Mouse (Mus musculus) hindbrain, embryonic 10.5 days (tissue): ENCODE data around the gene Robo2. TPM values are rescaled to one million over a fixed set of nuclear protein-coding genes. Genes with fewer than 3 reads are reported as not detected.

Source experiments
- DNase-seq: peaks from one replicate; pipeline ENCODE4 v3.0.0-alpha.2; 2017; ENCODE audit warnings: low spot score
- H3K27ac ChIP-seq: fragments of 300-500 bp; sonication (generic); 2 replicates; pipeline ENCODE4 v1.5.1; 2016; ENCODE audit warnings: mild to moderate bottlenecking, moderate library complexity
- H3K27me3 ChIP-seq: fragments of 300-500 bp; sonication (generic); 2 replicates; pipeline ENCODE4 v1.6.1; 2016; ENCODE audit warnings: mild to moderate bottlenecking; ENCODE audit not compliant: poor library complexity, insufficient read depth, severe bottlenecking
- H3K36me3 ChIP-seq: fragments of 300-500 bp; sonication (generic); 2 replicates; pipeline ENCODE4 v1.6.1; 2016; ENCODE audit warnings: mild to moderate bottlenecking, moderate library complexity
- H3K4me1 ChIP-seq: fragments of 300-500 bp; sonication (generic); replicated peaks from 2 replicates; pipeline ENCODE4 v1.6.1; 2016; ENCODE audit warnings: mild to moderate bottlenecking
- H3K4me3 ChIP-seq: fragments of 300-500 bp; sonication (generic); 2 replicates; pipeline ENCODE4 v1.5.1; 2016; ENCODE audit warnings: mild to moderate bottlenecking, moderate library complexity
- H3K9me3 ChIP-seq: fragments of 300-500 bp; sonication (generic); 2 replicates; pipeline ENCODE4 v1.6.1; 2016; ENCODE audit warnings: mild to moderate bottlenecking, moderate library complexity
- WGBS: fragments of 180-500 bp; shearing (Covaris S2); methylation state at CpG from one replicate; pipeline ENCODE4 v1.1.7; 2016; 5-methylcytosine and 5-hydroxymethylcytosine counted together
- polyA plus RNA-seq: library from polyadenylated mRNA; unstranded; fragments of >200 nt; fragmentation: Nextera tagmentation; extraction: Ambion mirVana; gene quantifications from 2 replicates; pipeline ENCODE4 v1.2.1, GENCODE M21; 2016

Gene Robo2
- polyA plus RNA-seq, 1 experiment from 2014 or later: 21.9 TPM

- Histone ChIP-seq H3K36me3 (no peaks in the 10 kb centered on the region), H3K9me3 (no peaks in the 10 kb centered on the region), H3K4me3 (peak overlapping the region; percentile 69; the same call in 1 of the 2 replicates), H3K4me1 (peaks cover 26% of the 10 kb centered on the region), H3K27ac (no peak overlapping the region), H3K27me3 (peaks cover 17% of the 10 kb centered on the region)
- 65% methylated on average over 1 of the region's 1 CpGs for WGBS
- no peak for DNase-seq
These were observed 3.1 kb downstream of the Robo2 start for GRCm38 (mm10) chr16:74408566-74408965.

DNA sequence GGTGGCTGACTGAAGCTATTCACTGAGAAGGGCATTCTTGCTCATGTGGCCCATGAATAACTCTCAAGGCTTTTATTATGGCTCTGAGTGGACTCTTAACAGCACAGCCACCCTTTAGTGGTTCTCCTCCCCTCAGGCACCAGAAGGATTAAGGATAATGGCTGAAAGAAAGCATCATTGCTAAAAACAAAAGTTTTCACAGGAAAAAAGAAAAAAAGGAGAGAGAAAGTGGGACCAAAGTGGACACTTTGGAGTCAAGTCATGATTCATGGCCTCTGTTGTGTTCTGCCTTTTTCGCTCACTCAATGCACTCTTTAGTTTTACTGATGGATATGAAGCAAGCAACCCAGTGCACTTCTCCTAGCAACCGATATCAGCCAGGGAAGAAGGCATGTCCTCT, 14.3 kb downstream of the Robo2 start:
- peak; percentile 34 for DNase-seq
- H3K36me3 ChIP-seq: no peaks in the 10 kb centered on the region
- no peak overlapping the region for H3K4me3 ChIP-seq
- no peaks in the 10 kb centered on the region for H3K9me3 ChIP-seq
- H3K4me1 ChIP-seq: peaks cover 18% of the 10 kb centered on the region
- peaks cover 16% of the 10 kb centered on the region; the same call in 1 of the 2 replicates for H3K27me3 ChIP-seq
- 49% methylated on average over 2 of the region's 2 CpGs for WGBS
- H3K27ac ChIP-seq: no peak overlapping the region

DNA sequence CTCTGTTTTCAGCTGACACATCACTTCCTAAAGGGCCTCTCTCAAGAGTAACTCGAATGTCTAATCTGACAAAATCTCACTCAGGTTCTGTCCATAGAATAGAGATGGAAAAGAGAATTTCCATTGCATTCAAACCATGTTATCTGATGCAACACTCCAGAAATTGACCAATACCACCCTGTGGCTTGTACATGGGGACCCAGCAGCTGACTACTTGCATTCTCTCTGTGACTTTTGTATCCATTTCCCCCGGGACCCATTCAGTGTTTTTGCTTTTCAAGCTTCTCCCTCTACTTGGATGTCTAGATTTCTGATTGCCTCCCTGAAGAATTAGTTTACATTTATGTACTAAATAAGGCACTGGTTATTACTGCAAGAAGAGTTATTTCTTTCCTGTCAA, 15.9 kb downstream of the Robo2 start:
- no peaks in the 10 kb centered on the region for H3K9me3 ChIP-seq
- H3K27me3 ChIP-seq: peaks cover 16% of the 10 kb centered on the region; the same call in 1 of the 2 replicates
- no peak for DNase-seq
- WGBS: 82% methylated on average over 2 of the region's 2 CpGs
- peaks cover 18% of the 10 kb centered on the region for H3K4me1 ChIP-seq
- H3K4me3 ChIP-seq: no peak overlapping the region
- no peaks in the 10 kb centered on the region for H3K36me3 ChIP-seq
- no peak overlapping the region for H3K27ac ChIP-seq

- no peaks in the 10 kb centered on the region for H3K27me3 ChIP-seq
- no peak for DNase-seq
- WGBS: 50% methylated on average over 2 of the region's 2 CpGs
- H3K27ac ChIP-seq: no peak overlapping the region
- peaks cover 6% of the 10 kb centered on the region; the same call in 1 of the 2 replicates for H3K4me1 ChIP-seq
- no peaks in the 10 kb centered on the region for H3K36me3 ChIP-seq
- H3K4me3 ChIP-seq: no peak overlapping the region
- H3K9me3 ChIP-seq: no peaks in the 10 kb centered on the region
These were observed 32.2 kb downstream of the Robo2 start for GRCm38 (mm10) chr16:74379458-74379857.

- no peak for DNase-seq
- 76% methylated on average over 12 of the region's 12 CpGs for WGBS
These were observed 36.2 kb downstream of the Robo2 start for GRCm38 (mm10) chr16:74375342-74375940.

DNA sequence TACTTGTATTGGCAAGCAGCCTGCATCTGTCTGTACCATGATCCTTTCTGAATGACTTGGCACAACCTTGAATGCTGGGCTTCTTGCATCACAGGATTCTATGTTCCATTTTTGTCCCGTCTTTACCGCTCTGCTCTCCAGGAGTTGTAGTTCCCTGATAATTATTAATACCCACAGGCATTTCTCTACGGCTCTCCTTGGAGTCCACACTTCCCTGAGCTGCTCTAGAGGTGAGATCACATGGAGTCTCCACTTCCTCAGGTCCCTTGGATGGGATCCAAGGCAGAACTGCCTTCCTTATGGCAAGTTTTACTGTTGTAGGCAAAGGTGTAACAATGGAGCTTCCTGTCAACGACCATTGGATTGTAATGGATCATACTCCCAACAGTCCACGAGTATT, 37.1 kb downstream of the Robo2 start:
- peaks cover 11% of the 10 kb centered on the region; the same call in 1 of the 2 replicates for H3K4me1 ChIP-seq

More at GRCm38 (mm10) chr16:74375342-74375940, 36.2 kb downstream of the Robo2 start:
- H3K27me3 ChIP-seq: no peaks in the 10 kb centered on the region
- peaks cover 14% of the 10 kb centered on the region; the same call in 1 of the 2 replicates for H3K4me1 ChIP-seq
- no peak overlapping the region for H3K4me3 ChIP-seq
- no peaks in the 10 kb centered on the region for H3K36me3 ChIP-seq
- no peaks in the 10 kb centered on the region for H3K9me3 ChIP-seq
- H3K27ac ChIP-seq: no peak overlapping the region

DNA sequence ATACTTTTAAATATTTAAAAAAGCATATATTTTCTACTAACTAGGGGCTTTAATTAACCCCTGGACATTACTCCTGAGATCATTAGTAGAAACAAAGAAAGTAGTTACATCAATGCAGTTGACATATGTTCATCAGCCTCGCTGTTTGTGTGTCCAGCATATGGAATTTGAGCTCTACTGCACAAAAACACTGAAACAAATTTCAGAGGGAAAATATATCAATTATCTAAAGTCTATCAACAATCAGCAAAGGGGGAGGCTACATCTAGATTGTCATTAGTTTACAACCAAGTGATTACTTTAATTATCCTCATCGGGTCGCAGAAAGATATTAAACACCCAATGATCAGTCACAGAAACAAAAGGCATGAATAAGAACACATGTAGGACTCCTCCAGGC, 38.2 kb downstream of the Robo2 start:
- Histone ChIP-seq H3K27ac (no peak overlapping the region), H3K9me3 (no peaks in the 10 kb centered on the region), H3K4me3 (no peak overlapping the region), H3K36me3 (no peaks in the 10 kb centered on the region), H3K4me1 (peaks cover 8% of the 10 kb centered on the region; the same call in 1 of the 2 replicates), H3K27me3 (no peaks in the 10 kb centered on the region)
- WGBS: 94% methylated on average over 3 of the region's 3 CpGs
- DNase-seq: no peak

More for the DNA sequence above, 37.1 kb downstream of the Robo2 start:
- Histone ChIP-seq H3K27ac (no peak overlapping the region), H3K36me3 (no peaks in the 10 kb centered on the region), H3K4me3 (no peak overlapping the region), H3K27me3 (no peaks in the 10 kb centered on the region), H3K9me3 (no peaks in the 10 kb centered on the region)
- 92% methylated on average over 5 of the region's 5 CpGs for WGBS
- no peak for DNase-seq

DNA sequence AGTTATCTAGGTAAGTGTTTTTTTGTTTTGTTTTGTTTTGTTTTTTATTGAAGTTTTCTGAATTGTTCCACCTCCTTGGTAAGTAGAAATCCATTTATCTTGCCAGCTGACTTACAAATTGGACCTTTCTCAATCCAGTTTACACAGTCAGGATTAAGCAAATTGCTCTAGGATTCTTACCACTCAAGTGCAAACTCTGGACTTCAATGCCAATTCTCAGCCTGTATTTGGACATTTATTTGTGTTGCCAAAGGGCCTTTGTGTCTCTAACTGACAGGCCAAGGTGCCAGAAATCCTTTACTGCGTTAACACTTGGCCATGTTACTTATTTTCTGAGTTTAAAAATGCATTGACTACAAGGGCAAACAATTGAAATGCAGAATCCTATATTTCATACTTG, 38.7 kb downstream of the Robo2 start:
- H3K27ac ChIP-seq: no peak overlapping the region
- H3K27me3 ChIP-seq: no peaks in the 10 kb centered on the region
- WGBS: 91% methylated on average over 1 of the region's 1 CpGs
- H3K9me3 ChIP-seq: no peaks in the 10 kb centered on the region
- H3K36me3 ChIP-seq: no peaks in the 10 kb centered on the region
- DNase-seq: no peak
- no peak overlapping the region for H3K4me3 ChIP-seq
- peaks cover 8% of the 10 kb centered on the region; the same call in 1 of the 2 replicates for H3K4me1 ChIP-seq

DNA sequence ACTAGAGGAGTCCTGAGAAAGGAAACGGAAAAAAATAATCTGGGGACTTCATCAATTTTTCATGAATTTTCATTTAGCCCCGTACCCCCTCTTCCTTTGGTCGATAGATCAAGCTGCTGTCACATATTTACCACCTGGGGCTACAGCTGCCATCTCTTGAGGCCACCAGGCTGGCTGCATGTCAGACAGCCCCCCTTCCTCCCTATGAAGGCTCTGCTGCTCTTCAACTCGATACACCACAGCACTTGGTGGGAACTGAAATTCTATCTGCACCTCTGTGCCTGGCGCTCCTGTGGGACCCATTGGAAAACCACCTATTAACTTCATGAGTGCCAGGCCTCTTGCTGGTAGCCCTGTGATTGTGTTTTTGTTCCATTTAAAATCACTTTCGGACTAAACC, 63.2 kb downstream of the Robo2 start:
- 63% methylated on average over 6 of the region's 6 CpGs for WGBS
- DNase-seq: peak; percentile 9
- 0 out of 2 replicates have a peak, but pooled peaks cover 3% of the 10 kb centered on the region for H3K4me1 ChIP-seq
- H3K27ac ChIP-seq: no peak overlapping the region
- no peak overlapping the region for H3K4me3 ChIP-seq
- no peaks in the 10 kb centered on the region for H3K36me3 ChIP-seq
- no peaks in the 10 kb centered on the region for H3K27me3 ChIP-seq
- H3K9me3 ChIP-seq: no peaks in the 10 kb centered on the region

DNA sequence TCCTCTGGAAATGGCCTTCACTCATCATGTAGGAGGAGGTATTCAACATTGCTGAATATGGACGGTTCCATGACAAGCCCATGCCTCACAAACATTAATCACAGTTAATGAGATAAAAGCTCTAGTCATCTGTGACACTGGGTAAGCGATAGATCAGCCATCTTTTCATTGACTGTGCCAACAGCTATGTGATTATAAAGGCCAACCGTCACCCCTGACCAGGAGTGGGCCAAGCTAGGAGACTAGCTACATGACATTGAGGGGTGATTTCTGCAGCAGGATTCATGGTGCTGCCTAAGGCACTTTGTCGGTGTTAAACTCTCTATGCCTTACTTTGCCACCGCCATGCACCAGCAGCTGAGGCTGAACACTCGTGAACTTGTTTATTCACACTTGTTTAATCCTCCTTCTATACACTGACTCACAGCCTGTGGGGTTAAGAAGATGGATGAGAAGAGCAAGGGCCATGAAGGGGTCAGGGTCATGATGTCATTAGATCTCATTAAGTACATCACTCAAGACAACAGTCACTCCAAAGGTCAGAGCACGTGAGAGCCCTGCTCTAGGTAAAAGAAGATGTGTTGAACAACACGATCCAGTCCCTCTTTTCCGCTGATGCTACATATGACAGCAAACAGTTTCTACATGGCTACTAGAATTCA, 72.5 kb downstream of the Robo2 start:
- H3K36me3 ChIP-seq: no peaks in the 10 kb centered on the region
- H3K4me1 ChIP-seq: no peaks in the 10 kb centered on the region
- no peak overlapping the region for H3K27ac ChIP-seq
- DNase-seq: peak; percentile 13
- no peak overlapping the region for H3K4me3 ChIP-seq
- H3K27me3 ChIP-seq: no peaks in the 10 kb centered on the region
- WGBS: 70% methylated on average over 9 of the region's 9 CpGs
- no peaks in the 10 kb centered on the region for H3K9me3 ChIP-seq

- DNase-seq: no peak
- no peak overlapping the region for H3K4me3 ChIP-seq
- 56% methylated on average over 9 of the region's 9 CpGs for WGBS
- no peak overlapping the region for H3K27ac ChIP-seq
- no peaks in the 10 kb centered on the region for H3K27me3 ChIP-seq
- no peaks in the 10 kb centered on the region for H3K9me3 ChIP-seq
- H3K36me3 ChIP-seq: no peaks in the 10 kb centered on the region
- H3K4me1 ChIP-seq: peaks cover 10% of the 10 kb centered on the region
These were observed 89.8 kb downstream of the Robo2 start for GRCm38 (mm10) chr16:74321666-74322371.

- H3K4me3 ChIP-seq: no peak overlapping the region
- no peaks in the 10 kb centered on the region for H3K27me3 ChIP-seq
- 57% methylated on average over 7 of the region's 7 CpGs for WGBS
- no peaks in the 10 kb centered on the region for H3K36me3 ChIP-seq
- H3K9me3 ChIP-seq: no peaks in the 10 kb centered on the region
- H3K27ac ChIP-seq: no peak overlapping the region
- peaks cover 17% of the 10 kb centered on the region for H3K4me1 ChIP-seq
- DNase-seq: no peak
These were observed 95.5 kb downstream of the Robo2 start for GRCm38 (mm10) chr16:74316150-74316549.

GRCm38 (mm10) chr16:74313222-74313621, 98.4 kb downstream of the Robo2 start:
- H3K9me3 ChIP-seq: no peaks in the 10 kb centered on the region
- WGBS: 48% methylated on average over 4 of the region's 4 CpGs
- no peak overlapping the region for H3K27ac ChIP-seq
- no peak overlapping the region for H3K4me3 ChIP-seq
- no peaks in the 10 kb centered on the region for H3K27me3 ChIP-seq
- peaks cover 17% of the 10 kb centered on the region for H3K4me1 ChIP-seq
- no peak for DNase-seq
- no peaks in the 10 kb centered on the region for H3K36me3 ChIP-seq
